Mouse (Mus musculus) heart, embryonic 12.5 days (tissue): Measurements from ENCODE around the gene Ppm1m. TPM values are rescaled to one million over a fixed set of nuclear protein-coding genes. Genes with fewer than 3 reads are reported as not detected.

ENCODE experiments used
- ATAC-seq: fragments of 200-750 bp; cut with Nextera tagmentation; 2 replicates; pipeline ENCODE4 v1.8.0; 2017; ENCODE audit warnings: moderate TSS enrichment, moderate library complexity; ENCODE audit not compliant: insufficient number of reproducible peaks, low FRiP score
- H3K27ac ChIP-seq: fragments of 300-500 bp; sonication (generic); 2 replicates; pipeline ENCODE4 v1.5.1; 2016; ENCODE audit warnings: mild to moderate bottlenecking, moderate library complexity; ENCODE audit not compliant: poor library complexity, severe bottlenecking
- H3K27me3 ChIP-seq: fragments of 300-500 bp; sonication (generic); replicated peaks from 2 replicates; pipeline ENCODE4 v1.6.1; 2016; ENCODE audit warnings: mild to moderate bottlenecking, moderate library complexity
- H3K36me3 ChIP-seq: fragments of 300-500 bp; sonication (generic); 2 replicates; pipeline ENCODE4 v1.6.1; 2016; ENCODE audit warnings: mild to moderate bottlenecking, moderate library complexity
- H3K4me1 ChIP-seq: fragments of 300-500 bp; sonication (generic); replicated peaks from 2 replicates; pipeline ENCODE4 v1.6.1; 2016; ENCODE audit warnings: mild to moderate bottlenecking
- H3K4me2 ChIP-seq: fragments of 300-500 bp; sonication (generic); 2 replicates; pipeline ENCODE4 v1.6.1; 2016; ENCODE audit warnings: mild to moderate bottlenecking, moderate library complexity
- H3K4me3 ChIP-seq: fragments of 300-500 bp; sonication (generic); 2 replicates; pipeline ENCODE4 v1.5.1; 2016; ENCODE audit warnings: mild to moderate bottlenecking
- H3K9ac ChIP-seq: fragments of 300-500 bp; sonication (generic); 2 replicates; pipeline ENCODE4 v1.6.1; 2016; ENCODE audit warnings: mild to moderate bottlenecking, moderate library complexity
- H3K9me3 ChIP-seq: fragments of 300-500 bp; sonication (generic); replicated peaks from 2 replicates; pipeline ENCODE4 v1.6.1; 2016; ENCODE audit warnings: mild to moderate bottlenecking, moderate library complexity
- WGBS: fragments of 180-500 bp; shearing (Covaris S2); methylation state at CpG from one replicate; pipeline ENCODE4 v1.1.7; 2016; 5-methylcytosine and 5-hydroxymethylcytosine counted together
- microRNA counts: library from miRNA; unstranded; fragments of <30 nt; microRNA quantifications from one replicate; lab custom pipeline; 2017
- microRNA-seq: library from miRNA; unstranded; fragments of <30 nt; microRNA quantifications from one replicate; pipeline ENCODE4, GENCODE M21; 2017
- polyA plus RNA-seq: library from polyadenylated mRNA; unstranded; fragments of >200 nt; fragmentation: Nextera tagmentation; extraction: Ambion mirVana; gene quantifications from 2 replicates; pipeline ENCODE4 v1.2.1, GENCODE M21; 2016

Ppm1m gene
- polyA plus RNA-seq, 1 experiment from 2014 or later = 30.7 TPM

GRCm38 (mm10) chr9:106156921-106157622 is 42.5 kb downstream of the Ppm1m start:
- 77% methylated on average over 21 of the region's 21 CpGs for WGBS
- H3K4me2 ChIP-seq = no peak overlapping the region
- no peak for ATAC-seq
- no peak overlapping the region for H3K27ac ChIP-seq
- H3K9ac ChIP-seq = no peak overlapping the region
- H3K27me3 ChIP-seq = peaks cover 30% of the 10 kb centered on the region
- H3K4me3 ChIP-seq = no peak overlapping the region
- H3K9me3 ChIP-seq = no peaks in the 10 kb centered on the region
- H3K4me1 ChIP-seq = peaks cover 5% of the 10 kb centered on the region; the same call in 1 of the 2 replicates
- H3K36me3 ChIP-seq = no peaks in the 10 kb centered on the region

- ATAC-seq = no peak
- Histone ChIP-seq H3K9me3 (no peaks in the 10 kb centered on the region), H3K27ac (no peak overlapping the region), H3K4me1 (peaks cover 5% of the 10 kb centered on the region; the same call in 1 of the 2 replicates), H3K27me3 (peaks cover 36% of the 10 kb centered on the region), H3K4me3 (no peak overlapping the region), H3K36me3 (no peaks in the 10 kb centered on the region), H3K4me2 (no peak overlapping the region), H3K9ac (no peak overlapping the region)
- WGBS = 51% methylated on average over 5 of the region's 5 CpGs
Observed at GRCm38 (mm10) chr9:106156419-106156818, 43.1 kb downstream of the Ppm1m start.

GRCm38 (mm10) chr9:106154106-106154505 is 45.4 kb downstream of the Ppm1m start:
- Histone ChIP-seq H3K4me1 (peaks cover 3% of the 10 kb centered on the region), H3K4me2 (no peak overlapping the region), H3K9me3 (no peaks in the 10 kb centered on the region), H3K36me3 (no peaks in the 10 kb centered on the region), H3K27me3 (peaks cover 58% of the 10 kb centered on the region), H3K27ac (no peak overlapping the region), H3K4me3 (no peak overlapping the region), H3K9ac (no peak overlapping the region)
- ATAC-seq = no peak
- 78% methylated on average over 9 of the region's 9 CpGs for WGBS

GRCm38 (mm10) chr9:106149399-106149754 is 50.2 kb downstream of the Ppm1m start:
- H3K9me3 ChIP-seq = no peaks in the 10 kb centered on the region
- H3K27me3 ChIP-seq = peaks cover 75% of the 10 kb centered on the region
- H3K36me3 ChIP-seq = no peaks in the 10 kb centered on the region
- no peak for ATAC-seq
- peak overlapping the region; percentile 58 for H3K4me2 ChIP-seq
- 22% methylated on average over 10 of the region's 10 CpGs for whole genome bisulfite sequencing
- peak overlapping the region; percentile 31; the same call in 1 of the 2 replicates for H3K4me3 ChIP-seq
- no peak overlapping the region for H3K27ac ChIP-seq
- H3K9ac ChIP-seq = peak overlapping the region; percentile 21; the same call in 1 of the 2 replicates
- peaks cover 20% of the 10 kb centered on the region for H3K4me1 ChIP-seq

GRCm38 (mm10) chr9:106148541-106149398 is 50.8 kb downstream of the Ppm1m start:
- 3% methylated on average over 36 of the region's 36 CpGs for WGBS
- peak overlapping the region; percentile 58 for H3K4me2 ChIP-seq

GRCm38 (mm10) chr9:106147851-106148431 is 51.6 kb downstream of the Ppm1m start:
- no peak overlapping the region for H3K27ac ChIP-seq
- WGBS = 2% methylated on average over 10 of the region's 10 CpGs
- H3K9ac ChIP-seq = no peak overlapping the region
- no peaks in the 10 kb centered on the region for H3K9me3 ChIP-seq
- H3K27me3 ChIP-seq = peaks cover 67% of the 10 kb centered on the region
- ATAC-seq = peak; percentile 19; the same call in 1 of the 2 replicates
- H3K4me1 ChIP-seq = peaks cover 20% of the 10 kb centered on the region
- peak overlapping the region; percentile 58 for H3K4me2 ChIP-seq
- no peaks in the 10 kb centered on the region for H3K36me3 ChIP-seq
- peak overlapping the region; percentile 31 for H3K4me3 ChIP-seq

More at GRCm38 (mm10) chr9:106148541-106149398, 50.8 kb downstream of the Ppm1m start:
- Histone ChIP-seq H3K36me3 (no peaks in the 10 kb centered on the region), H3K9me3 (no peaks in the 10 kb centered on the region), H3K4me1 (peaks cover 20% of the 10 kb centered on the region), H3K27ac (no peak overlapping the region), H3K4me3 (peak overlapping the region; percentile 31), H3K9ac (peak overlapping the region; percentile 21; the same call in 1 of the 2 replicates), H3K27me3 (peaks cover 71% of the 10 kb centered on the region)
- ATAC-seq = peak; percentile 10; the same call in 1 of the 2 replicates

GRCm38 (mm10) chr9:106147281-106147680 is 52.3 kb downstream of the Ppm1m start:
- Histone ChIP-seq H3K27ac (no peak overlapping the region), H3K9me3 (no peaks in the 10 kb centered on the region), H3K4me2 (no peak overlapping the region), H3K4me3 (no peak overlapping the region), H3K36me3 (no peaks in the 10 kb centered on the region), H3K9ac (no peak overlapping the region), H3K4me1 (peaks cover 20% of the 10 kb centered on the region), H3K27me3 (peaks cover 65% of the 10 kb centered on the region)
- 21% methylated on average over 5 of the region's 5 CpGs for WGBS
- ATAC-seq = no peak

- H3K36me3 ChIP-seq = no peaks in the 10 kb centered on the region
- no peak overlapping the region for H3K9ac ChIP-seq
- WGBS = 75% methylated on average over 2 of the region's 2 CpGs
- peaks cover 20% of the 10 kb centered on the region for H3K4me1 ChIP-seq
- H3K9me3 ChIP-seq = no peaks in the 10 kb centered on the region
- peaks cover 54% of the 10 kb centered on the region for H3K27me3 ChIP-seq
- H3K4me2 ChIP-seq = no peak overlapping the region
- ATAC-seq = no peak
- no peak overlapping the region for H3K27ac ChIP-seq
- no peak overlapping the region for H3K4me3 ChIP-seq
Observed at GRCm38 (mm10) chr9:106145582-106145981, 54.0 kb downstream of the Ppm1m start.

MicroRNA genes within 50 kb of the gene (microRNA counts, 519-probe panel; counts per million panel counts)
- microRNA mmu-let-7g (lab: Ali Mortazavi, UCI) = 7,686 counts per million, percentile 94 among the panel's probes with 10 or more counts

Small RNAs within 50 kb of the gene (microRNA-seq; reads per million reads assigned to microRNA genes)
- gene Mir135a-1 (1.4 reads per million), gene Mirlet7g (21,905 reads per million, percentile 97 among the genes with 10 or more reads in this experiment)

Other genes starting within 250 kb of the Ppm1m start
- 0.01 and 0.08 TPM in 2 replicates for gene Col6a5, start 239.1 kb downstream of the Ppm1m start, polyA plus RNA-seq
- gene Col6a4, start 103.0 kb downstream of the Ppm1m start, polyA plus RNA-seq = 0.04 TPM in 1 of 2 replicates, not detected in the other
- 1.1 TPM in 2 replicates for gene Glyctk, start 41.6 kb downstream of the Ppm1m start, polyA plus RNA-seq
- 23.6 and 23.7 TPM in 2 replicates for gene Wdr82, start 28.8 kb downstream of the Ppm1m start, polyA plus RNA-seq
- gene Twf2, start 3.4 kb upstream of the Ppm1m start, polyA plus RNA-seq = 52.9 and 53.9 TPM in 2 replicates
- gene Tlr9, start 22.9 kb upstream of the Ppm1m start, polyA plus RNA-seq = not detected in 2 replicates
- 129 and 133 TPM in 2 replicates for gene Alas1, start 48.9 kb upstream of the Ppm1m start, polyA plus RNA-seq
- gene Poc1a, start 81.3 kb upstream of the Ppm1m start, polyA plus RNA-seq = 27.8 and 30.0 TPM in 2 replicates
- gene Dusp7, start 168.9 kb upstream of the Ppm1m start, polyA plus RNA-seq = 16.9 and 20.1 TPM in 2 replicates
- 608 and 648 TPM in 2 replicates for gene Rpl29, start 229.7 kb upstream of the Ppm1m start, polyA plus RNA-seq
- gene Acy1, start 238.6 kb upstream of the Ppm1m start, polyA plus RNA-seq = 26.9 and 27.1 TPM in 2 replicates
- 4.8 and 5.1 TPM in 2 replicates for gene Abhd14b, start 247.7 kb upstream of the Ppm1m start, polyA plus RNA-seq
- gene Abhd14a, start 247.9 kb upstream of the Ppm1m start, polyA plus RNA-seq = 39.7 and 44.4 TPM in 2 replicates